Mouse (Mus musculus) spleen, postnatal 4 days (tissue): ENCODE data around the gene Trpm6.

Experiments used
- DNase-seq, 2 experiments: peaks; one replicate each; pipeline ENCODE4 v3.0.0; 2022; ENCODE audit warnings: low spot score in 2 of 2

Trpm6 gene

DNA sequence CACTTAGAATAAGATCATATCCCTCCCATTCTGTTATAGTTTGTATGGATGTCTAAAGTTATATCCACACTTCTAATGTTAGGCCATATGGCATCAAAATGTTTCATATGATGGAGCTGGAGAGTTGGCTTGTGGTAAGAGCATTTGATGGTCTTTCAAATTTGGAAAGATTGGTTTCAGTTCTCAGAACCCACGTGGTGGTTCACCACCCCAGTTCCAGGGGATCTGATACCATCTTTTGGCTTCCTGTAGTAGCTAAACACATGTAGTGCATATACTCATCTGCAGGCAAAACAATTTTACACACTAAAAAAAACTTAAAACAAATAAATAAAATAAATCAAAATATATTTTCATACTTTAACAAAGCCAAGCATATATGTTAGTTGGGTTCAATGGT lies 21.3 kb downstream of the Trpm6 start:
- DNase-seq, result no peak

GRCm38 (mm10) chr19:18771561-18771960 lies 21.8 kb downstream of the Trpm6 start:
- no peak for DNase-seq

DNA sequence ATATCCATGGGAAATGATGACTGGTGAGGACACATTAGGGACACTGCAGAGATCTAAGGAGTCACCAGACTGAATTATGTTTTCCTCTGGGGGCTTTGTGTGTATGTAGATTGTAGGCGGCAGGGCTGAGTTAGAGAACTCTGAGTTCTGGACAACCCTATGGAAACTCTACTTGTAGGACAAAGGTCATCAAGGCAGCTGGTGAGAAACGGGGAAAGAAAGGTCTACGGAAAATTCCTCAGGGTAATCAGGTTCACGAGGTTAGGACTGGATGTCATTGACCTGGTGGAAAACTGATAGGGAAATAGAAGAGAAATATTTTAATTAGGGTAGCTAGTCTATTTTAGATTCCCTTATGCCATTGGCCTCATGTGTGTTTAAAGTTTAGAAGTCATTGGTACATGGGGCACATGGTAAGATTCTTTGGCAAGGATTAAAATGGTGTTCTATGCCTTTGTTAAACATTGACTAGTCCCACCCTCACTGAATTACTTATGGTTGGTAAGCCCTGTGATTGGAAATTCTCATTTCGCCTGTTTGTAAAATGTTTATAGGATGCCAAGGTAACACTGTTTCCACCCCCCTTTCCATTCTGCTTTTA lies 23.2 kb downstream of the Trpm6 start:
- DNase-seq, result no peak

- no peak for DNase-seq
These were observed 24.3 kb downstream of the Trpm6 start for GRCm38 (mm10) chr19:18774085-18774484.

DNA sequence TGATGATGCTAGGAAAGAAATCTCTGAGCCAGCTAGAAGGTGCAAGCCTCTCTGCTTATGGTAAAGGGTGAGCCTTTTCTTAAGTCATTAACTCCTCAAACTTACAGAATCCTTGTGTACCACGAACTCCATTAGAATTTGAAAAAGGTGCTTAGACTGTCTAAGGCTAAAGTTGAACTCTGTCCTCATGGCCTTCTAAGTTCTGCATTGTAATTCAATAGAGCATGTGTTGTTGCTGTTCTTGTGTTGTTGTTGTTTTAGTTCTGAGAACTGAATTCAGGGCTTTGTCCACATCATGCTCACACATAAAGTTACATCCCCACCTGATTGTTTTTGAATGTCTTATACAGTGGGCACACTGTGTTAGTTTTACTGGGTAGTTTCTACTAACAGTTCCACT lies 49.9 kb downstream of the Trpm6 start:
- no peak for DNase-seq

GRCm38 (mm10) chr19:18811264-18811663 lies 61.5 kb downstream of the Trpm6 start:
- no peak for DNase-seq

- no peak for DNase-seq
These were observed 65.4 kb downstream of the Trpm6 start for GRCm38 (mm10) chr19:18815170-18815569.

DNA sequence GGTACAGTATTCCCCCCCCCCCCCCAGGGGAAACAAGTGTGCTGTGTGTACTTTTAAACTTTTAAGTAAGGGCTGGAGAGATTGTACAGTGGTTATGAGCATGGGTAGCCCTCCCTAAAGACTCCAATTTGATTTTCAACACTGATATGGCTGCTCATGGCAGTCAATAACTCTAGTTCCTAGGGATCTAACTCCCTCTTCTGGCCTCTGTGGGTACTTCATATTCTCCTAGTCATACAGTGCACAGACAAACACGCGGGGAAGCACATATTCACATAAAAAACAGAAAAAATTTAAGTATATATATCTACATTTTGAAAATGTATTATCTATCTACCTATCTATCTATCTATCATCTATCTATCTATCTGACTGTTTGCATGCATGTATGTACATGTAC lies 67.6 kb downstream of the Trpm6 start:
- no peak for DNase-seq

GRCm38 (mm10) chr19:18828601-18829000 lies 78.8 kb downstream of the Trpm6 start:
- DNase-seq, result no peak

GRCm38 (mm10) chr19:18831196-18831595 lies 81.4 kb downstream of the Trpm6 start:
- DNase-seq, result no peak

DNA sequence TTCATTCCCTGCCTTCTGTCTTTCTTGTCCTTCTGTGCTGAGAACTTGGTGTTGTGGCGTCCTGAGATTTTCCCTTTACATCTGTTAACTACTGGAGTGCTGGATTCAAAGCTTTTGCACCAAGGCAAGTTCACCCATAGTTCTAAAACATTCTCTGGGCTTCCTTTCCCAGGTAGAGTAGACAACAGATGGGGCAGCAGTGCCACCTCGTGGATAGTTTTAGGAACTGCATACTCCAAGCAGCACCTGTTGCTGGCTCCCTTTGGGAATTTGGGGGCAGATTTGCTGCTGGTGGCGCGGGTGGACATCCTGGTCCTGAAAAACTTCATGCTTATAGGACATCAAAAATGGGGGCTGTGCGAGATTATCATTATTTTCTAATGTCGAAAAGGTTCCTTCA lies 85.2 kb downstream of the Trpm6 start:
- DNase-seq, result peak; percentile 32 to 73

DNA sequence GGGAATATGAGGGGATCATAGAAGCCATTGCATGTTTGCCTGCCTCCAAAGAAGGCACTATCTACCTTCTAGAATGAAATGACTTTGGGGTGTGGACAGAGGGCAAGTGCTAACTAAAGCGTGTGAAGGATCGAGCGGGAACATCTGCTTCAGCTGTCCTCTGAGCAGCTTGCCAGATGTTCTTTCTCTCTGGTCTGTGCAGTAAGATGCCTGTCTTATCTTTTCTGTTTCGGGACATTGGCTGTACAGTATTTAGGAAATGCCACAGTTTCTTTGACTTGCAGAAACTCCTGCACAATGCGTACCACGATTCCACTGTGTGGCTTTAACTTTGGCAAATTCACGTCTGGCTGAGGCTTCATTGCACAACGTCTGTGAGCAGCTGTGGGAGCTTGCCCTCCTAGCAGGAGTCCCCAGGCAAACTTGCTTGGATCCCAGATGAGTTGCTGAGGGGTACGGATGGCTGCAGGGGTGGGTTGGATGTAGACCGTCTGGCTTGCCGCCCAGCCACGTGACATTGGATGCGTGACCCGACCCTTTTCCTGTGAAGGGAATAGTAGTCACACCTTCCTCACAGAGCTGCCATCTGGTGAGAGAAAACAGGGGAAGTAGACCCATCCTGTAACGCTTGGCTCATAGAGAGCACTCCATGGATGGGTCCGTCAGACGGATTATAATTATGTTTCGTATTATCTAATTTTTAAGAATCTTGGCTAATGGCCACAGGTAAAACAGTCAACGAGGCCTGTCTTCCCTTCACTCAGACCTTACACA lies 92.2 kb downstream of the Trpm6 start:
- no peak for DNase-seq

DNA sequence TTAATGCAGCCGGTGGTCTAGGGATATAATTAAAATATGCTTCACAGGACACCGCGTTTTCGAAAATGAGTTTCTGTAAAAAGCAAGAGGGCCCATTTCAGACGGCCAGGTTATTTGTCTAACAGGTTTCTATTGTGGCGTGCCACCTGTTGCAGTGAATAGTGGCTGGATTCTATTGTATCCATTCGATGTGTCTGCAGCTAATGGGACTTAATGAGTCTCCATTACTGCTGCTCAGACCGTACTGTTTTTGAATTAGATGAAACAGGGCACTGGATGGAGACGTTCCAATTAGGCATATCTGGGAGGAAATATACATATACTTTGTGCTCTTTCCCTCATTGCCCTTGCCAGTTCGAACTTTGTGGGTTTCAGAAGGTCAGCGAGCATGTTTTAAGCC lies 92.8 kb downstream of the Trpm6 start:
- no peak for DNase-seq

GRCm38 (mm10) chr19:18846336-18846735 lies 96.6 kb downstream of the Trpm6 start:
- DNase-seq, result no peak

DNA sequence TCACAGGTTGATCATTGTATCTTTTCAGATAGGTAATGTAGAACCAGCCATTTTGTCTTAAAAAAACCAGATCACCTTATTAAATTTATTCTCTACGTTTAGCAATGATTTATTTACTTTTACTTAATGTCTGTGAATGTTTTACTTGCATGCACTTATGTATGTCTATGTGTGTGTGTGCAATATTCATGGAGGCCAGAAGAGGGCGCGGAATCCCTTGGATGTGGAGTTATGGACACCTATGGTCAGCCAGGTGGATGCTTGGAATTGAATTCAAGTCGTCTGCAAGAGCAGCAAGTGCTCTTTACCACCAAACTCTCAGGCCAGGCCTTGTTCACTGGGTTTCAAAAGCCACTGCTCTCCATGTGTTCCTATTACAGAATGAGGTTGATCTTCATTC lies 118.5 kb downstream of the Trpm6 start:
- DNase-seq, result no peak

GRCm38 (mm10) chr19:18872792-18873569 lies 123.2 kb downstream of the Trpm6 start:
- no peak for DNase-seq

DNA sequence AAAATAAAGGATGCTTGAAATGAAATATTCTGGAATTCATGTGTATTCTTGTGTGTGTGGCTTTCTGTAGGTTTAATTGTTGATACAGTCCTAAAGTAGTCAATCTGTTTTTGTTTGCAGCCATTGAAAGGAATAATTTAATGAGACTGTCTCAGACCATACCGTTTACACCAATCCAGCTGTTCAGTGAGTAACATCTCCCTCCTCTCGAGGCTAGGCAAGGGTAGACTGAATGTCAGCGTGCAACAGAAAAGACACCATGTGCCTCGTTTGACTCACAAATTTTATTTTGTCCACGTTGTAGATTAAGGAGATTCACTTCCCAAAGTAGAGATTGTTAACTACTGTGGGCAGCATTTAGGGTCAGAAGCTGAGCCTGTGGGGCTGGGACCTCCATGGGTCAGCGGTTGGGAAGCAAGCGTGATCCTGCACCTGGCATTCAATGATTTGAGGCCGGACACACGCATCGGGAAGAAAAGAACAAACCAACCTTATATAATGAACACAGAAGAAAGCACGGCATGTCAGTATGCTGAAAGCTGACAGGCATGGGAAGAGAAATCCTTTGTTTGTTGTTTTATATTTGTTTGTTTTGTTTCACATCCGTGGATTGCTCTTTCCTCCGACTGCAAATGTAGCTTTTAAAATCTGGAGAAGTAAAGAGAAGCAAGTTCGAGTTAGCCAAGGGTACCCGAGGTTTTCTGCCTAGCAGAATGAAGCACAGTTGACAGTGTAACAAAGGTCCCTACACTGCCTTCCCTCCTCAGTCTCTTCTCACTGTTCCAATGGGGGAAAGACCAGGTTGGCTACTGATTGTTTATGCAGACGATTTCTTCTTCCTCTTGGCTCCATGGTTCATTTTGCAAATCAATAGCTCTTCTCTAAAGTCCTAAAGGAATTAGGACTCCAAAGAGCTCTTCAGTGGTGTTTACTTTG lies 124.2 kb downstream of the Trpm6 start:
- DNase-seq, result no peak

DNA sequence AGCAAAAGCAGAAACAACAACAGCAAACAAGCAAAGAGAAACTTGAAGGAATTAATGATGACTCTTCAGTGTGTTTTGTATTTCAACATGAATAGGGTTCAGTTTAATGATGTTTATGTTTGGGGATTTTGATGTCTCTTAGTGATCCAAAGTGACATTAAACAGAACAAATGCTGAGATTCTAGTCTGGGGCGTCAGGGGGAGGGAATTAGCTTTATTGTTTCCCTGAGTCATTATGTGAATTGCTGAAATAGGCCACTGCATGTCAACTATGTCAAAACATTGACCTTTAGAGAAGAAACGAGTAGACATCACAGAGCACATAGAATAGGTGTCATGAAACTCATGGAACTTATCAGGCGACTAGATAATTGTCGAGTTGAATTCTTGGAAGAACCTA lies 129.5 kb downstream of the Trpm6 start:
- DNase-seq, result no peak

- DNase-seq, result no peak
These were observed 131.4 kb downstream of the Trpm6 start for GRCm38 (mm10) chr19:18881162-18881561.

GRCm38 (mm10) chr19:18887646-18888407 lies 138.0 kb downstream of the Trpm6 start:
- DNase-seq, result no peak
